Mouse (Mus musculus): ENCODE data around the gene Nat8f2.
"Not testable (repeated sequence)": the region's sequence is repeated elsewhere in the genome, so short reads cannot be mapped to it uniquely, and the experiment has no call there.

Nat8f2 gene

GRCm38 (mm10) chr6:85864900-85865639 is 3.9 kb downstream of the Nat8f2 start:
- not testable (repeated sequence) for DNase-seq (ENCODE audit: low spot score in 2 of 2)

DNA sequence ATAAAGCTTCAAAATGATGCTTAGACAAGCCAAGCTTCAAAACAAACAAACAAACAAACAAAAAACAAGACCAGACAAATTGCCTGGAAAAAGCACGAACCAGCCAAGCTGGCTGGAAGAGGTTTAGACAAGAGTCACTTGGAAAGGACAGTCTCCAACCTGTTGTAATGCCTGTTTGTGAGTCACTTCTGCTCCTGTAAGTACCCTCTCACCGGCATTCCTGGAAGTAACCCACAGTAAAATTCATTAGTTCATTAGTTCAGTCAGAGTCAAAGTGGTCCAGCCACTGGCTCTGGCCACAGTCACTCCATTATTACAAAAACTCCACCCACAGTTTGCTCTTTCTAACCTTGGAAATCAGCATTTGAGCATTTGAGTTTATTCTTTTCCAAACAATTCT is 5.1 kb downstream of the Nat8f2 start:
- DNase-seq (ENCODE audit: low spot score in 2 of 2): no peak

GRCm38 (mm10) chr6:85863136-85863535 is 5.8 kb downstream of the Nat8f2 start:
- no peak for DNase-seq (ENCODE audit: low spot score in 2 of 2)

DNA sequence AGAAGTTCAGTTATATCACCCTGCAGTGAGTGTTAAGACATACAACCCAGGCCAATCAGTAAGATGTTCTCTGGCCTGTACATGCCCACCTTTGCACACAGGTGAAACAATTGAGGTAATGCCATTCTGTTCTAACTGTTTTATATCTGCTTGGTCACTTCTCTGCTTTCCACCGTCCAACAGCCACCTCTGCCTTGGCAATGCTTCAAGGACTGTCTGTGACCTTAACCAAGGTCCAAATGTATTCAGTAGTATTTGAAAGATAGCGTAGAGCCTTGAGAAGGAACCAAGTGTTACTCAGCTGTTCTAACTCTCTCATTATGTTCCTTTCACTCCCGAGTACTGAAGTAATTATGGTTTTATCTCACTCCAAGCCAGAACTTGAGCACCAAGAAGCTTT is 6.4 kb downstream of the Nat8f2 start:
- no peak for DNase-seq (ENCODE audit: low spot score in 2 of 2)

GRCm38 (mm10) chr6:85861247-85861646 is 7.7 kb downstream of the Nat8f2 start:
- no peak for DNase-seq (ENCODE audit: low spot score in 2 of 2)

- no peak for DNase-seq (ENCODE audit: low spot score in 2 of 2)
Measured at GRCm38 (mm10) chr6:85856194-85856678, 12.7 kb downstream of the Nat8f2 start.

- no peak for DNase-seq (ENCODE audit: low spot score in 2 of 2)
Measured at GRCm38 (mm10) chr6:85853481-85853880, 15.5 kb downstream of the Nat8f2 start.

DNA sequence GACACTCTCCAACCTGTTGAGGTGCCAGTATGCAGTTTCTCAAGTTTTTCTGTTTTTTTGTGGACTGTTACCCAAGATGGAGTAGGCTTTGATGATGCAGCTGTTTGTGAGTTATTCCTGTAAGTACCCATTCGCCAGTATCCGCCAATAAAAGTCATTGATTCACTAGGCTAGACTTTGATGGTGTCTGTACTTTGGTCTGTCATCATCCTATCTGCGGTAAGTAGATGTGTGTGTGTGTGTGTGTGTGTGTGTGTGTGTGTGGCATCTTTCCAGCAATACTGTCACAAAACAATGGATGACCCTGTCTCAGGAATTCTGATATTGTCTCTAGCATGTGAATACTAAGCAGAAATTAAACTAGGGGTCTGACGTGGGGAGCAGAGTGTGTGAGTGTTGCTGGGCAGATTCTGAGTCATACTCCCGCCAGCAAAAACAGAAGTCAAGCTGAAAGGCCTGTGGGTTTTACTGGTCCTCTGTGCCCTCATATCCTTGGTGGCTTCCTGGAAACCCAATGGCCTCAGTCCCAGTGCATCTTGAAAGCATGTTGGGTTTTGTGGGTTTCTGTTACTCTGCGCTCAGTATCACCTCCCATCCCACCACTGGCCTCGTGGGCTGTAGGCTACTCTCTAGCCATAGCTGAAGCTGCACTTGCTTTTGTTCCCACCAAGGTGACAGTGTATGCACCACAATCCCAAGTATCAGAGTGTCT is 17.7 kb downstream of the Nat8f2 start:
- no peak for DNase-seq (ENCODE audit: low spot score in 2 of 2)

GRCm38 (mm10) chr6:85849240-85849639 is 19.7 kb downstream of the Nat8f2 start:
- DNase-seq (ENCODE audit: low spot score in 2 of 2): no peak

- no peak for DNase-seq (ENCODE audit: low spot score in 2 of 2)
Measured at GRCm38 (mm10) chr6:85848140-85848539, 20.8 kb downstream of the Nat8f2 start.

GRCm38 (mm10) chr6:85846921-85847320 is 22.0 kb downstream of the Nat8f2 start:
- DNase-seq (ENCODE audit: low spot score in 2 of 2): no peak

DNA sequence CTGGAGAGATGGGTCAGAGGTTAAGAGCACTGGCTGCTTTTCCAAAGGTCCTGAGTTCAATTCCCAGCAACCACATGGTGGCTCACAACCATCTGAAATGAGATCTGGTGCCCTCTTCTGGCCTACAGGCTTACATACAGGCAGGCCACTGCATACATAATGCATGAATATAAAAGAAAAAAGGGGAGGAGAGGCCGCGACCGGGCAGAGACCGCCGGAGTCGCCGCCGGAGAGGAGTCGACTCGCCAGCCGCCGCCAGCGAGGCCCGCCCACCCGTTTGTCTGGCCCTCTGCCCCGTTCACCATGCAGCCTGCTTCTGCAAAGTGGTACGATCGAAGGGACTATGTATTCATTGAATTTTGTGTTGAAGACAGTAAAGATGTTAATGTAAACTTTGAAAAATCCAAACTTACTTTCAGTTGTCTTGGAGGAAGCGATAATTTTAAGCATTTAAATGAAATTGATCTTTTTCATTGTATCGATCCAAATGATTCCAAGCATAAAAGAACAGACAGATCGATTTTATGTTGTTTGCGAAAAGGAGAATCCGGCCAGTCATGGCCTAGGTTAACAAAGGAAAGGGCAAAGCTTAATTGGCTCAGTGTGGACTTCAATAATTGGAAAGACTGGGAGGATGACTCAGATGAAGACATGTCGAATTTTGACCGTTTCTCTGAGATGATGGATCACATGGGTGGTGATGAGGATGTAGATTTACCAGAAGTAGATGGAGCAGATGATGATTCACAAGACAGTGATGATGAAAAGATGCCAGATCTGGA is 25.1 kb downstream of the Nat8f2 start:
- DNase-seq (ENCODE audit: low spot score in 2 of 2): not testable (repeated sequence)

- DNase-seq (ENCODE audit: low spot score in 2 of 2): no peak
Measured at GRCm38 (mm10) chr6:85839982-85840381, 29.0 kb downstream of the Nat8f2 start.

DNA sequence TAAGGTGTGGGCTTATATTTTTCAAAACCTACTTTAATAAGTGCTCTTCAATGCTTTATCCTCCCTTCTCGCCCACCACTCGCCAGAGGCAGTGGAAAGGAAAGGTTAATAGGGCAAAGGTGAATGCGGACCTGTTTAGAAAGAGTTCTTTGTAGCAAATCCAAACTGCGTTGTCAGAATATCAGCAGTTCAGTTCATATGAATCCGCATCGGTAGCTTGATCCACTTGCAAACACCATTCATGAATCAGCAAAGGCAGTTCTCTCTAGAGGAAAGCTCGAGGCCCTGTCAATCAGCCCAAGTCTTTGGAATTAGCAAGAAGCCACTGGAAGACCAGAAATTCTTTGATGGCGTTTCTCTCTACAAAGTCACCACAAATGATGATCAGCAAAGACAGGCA is 30.3 kb downstream of the Nat8f2 start:
- no peak for DNase-seq (ENCODE audit: low spot score in 2 of 2)

DNA sequence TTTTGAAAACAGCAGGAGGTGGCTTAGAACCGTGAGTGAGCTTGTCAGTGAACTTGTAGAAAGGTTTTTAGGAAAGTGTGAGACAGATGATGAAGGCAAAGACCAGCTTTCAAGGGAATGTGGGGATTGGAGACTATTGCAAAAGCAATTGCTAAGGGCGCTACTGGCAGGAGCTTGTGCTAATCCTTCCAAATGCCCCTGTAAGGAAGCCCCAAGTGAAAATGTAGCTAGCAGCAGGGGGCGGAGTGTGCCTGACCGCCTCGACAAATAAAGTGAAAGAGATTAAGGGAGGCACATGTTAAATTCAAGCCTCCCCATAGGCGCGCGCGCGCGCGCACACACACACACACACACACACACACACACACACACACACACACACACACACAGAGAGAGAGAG is 31.7 kb downstream of the Nat8f2 start:
- not testable (repeated sequence) for DNase-seq (ENCODE audit: low spot score in 2 of 2)

DNA sequence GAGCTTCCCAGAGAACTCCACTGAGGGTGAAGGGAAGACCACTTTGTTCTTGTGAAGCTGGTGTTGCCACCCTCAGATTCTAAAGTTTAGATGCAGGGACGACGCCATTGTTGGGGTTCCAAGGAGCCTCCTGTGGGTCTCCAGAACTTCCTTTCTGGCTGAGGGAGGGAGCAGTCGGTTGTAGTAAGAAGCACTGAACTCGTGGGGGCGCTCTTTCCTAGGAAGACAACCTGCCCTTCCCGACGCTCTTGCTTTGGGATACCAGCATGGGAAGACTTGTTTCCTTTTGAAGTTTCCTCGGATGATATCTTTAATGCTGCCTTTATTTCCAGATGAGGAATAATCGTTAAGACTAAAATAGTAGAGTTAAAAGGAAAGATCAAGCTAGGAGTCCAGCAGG is 32.1 kb downstream of the Nat8f2 start:
- DNase-seq (ENCODE audit: low spot score in 2 of 2): not testable (repeated sequence)

DNA sequence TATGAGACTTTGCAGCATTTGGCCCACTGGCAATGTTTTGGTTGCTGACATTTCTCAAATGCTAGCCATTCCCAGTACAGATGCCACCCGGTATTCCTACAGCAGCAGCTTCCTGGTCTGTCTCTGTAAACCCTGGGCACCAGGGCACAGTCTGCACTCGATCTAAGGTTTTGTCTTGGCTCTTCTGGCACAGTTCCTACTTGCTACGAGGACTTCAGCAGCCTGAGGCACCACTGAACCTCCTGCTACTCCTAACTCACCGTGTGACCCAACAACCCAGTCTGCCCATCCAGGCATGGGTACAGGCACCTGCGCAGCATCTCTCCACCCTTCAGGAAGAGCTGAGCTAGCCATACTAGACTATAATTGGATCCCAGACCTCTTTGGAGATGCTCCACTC is 32.9 kb downstream of the Nat8f2 start:
- DNase-seq (ENCODE audit: low spot score in 2 of 2): not testable (repeated sequence)

GRCm38 (mm10) chr6:85835104-85835503 is 33.9 kb downstream of the Nat8f2 start:
- not testable (repeated sequence) for DNase-seq (ENCODE audit: low spot score in 2 of 2)

DNA sequence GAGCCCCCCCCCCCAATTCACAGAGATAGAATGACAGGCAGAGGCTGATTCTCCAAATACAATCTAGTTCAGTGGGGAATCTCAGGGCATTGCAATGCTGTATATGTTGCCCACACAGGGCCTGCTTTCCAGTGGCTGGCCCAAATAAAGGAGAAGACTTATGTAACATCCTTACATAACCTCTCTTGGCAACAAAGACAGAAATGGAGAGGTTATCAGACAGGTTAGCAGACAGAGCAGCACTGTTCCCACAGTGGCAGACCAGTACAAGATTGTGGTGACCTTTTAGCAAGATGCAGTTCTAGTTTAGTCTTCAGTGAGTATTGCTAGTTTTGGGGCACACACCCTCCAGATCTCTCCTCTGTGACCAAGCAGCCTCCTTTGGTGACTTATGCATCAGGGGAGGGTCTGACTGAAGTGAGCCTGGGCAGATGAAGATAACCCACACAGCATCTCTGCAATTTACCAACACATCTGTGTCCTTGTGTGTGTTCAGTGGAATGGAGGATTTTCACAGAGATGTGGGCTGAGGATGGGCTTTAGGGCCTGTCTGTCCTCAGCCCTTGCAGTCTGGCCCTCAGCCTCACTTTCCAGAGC is 34.4 kb downstream of the Nat8f2 start:
- DNase-seq (ENCODE audit: low spot score in 2 of 2): not testable (repeated sequence)

- DNase-seq (ENCODE audit: low spot score in 2 of 2): no peak
Measured at GRCm38 (mm10) chr6:85831796-85832321, 37.1 kb downstream of the Nat8f2 start, which contains the start of gene Nat8. TSS of gene Nat8 (minus strand) at chr6:85832082.

GRCm38 (mm10) chr6:85829462-85829861 is 39.5 kb downstream of the Nat8f2 start:
- DNase-seq (ENCODE audit: low spot score in 2 of 2): no peak

- no peak for DNase-seq (ENCODE audit: low spot score in 2 of 2)
Measured at GRCm38 (mm10) chr6:85825886-85826285, 43.1 kb downstream of the Nat8f2 start.
